Comparison of ENCODE assay signal across 8 mouse cellular contexts in the genomic region with DNA sequence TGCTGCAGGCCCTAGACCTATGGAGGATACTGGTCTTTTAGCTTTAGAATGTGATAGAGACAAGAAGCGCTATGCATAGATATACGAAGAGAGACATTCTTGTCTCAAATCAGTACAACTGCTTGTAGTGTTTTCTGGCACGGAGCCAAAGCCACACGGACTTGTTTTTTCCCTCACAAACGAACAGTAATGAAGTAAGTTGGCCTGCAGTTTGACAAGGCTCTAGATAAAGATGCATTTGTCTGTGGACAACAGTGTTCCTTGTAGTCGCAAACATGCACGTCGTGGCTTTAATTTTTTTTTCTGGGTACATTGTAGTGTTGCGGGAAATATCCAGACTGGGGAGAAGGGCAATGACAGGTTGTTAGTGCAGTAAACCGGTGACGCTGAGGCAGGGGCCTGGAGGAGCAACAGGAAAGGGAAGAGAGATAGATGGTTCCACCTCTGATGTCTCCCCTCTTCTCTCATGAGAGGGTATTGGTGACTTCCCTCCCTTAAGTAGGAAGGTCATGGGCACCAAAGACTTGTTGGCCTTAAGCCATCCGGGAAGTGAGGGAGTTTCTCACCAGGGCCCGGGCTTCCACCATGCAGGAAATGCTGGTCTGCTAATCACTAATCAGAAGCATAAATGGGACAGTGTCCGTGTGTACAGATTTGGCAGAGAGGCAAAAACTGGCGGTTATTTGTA.
DNase-seq lines count a peak whose midpoint lies in the region; ATAC-seq lines count a peak whose summit lies in the region.

No protein-coding gene starts in this region.

- no peak overlapping the region for H3K9ac ChIP-seq in hindbrain, embryonic 14.5 days
- H3K9ac ChIP-seq in hindbrain, embryonic 13.5 days: no peak overlapping the region
- no peak overlapping the region for H3K9ac ChIP-seq in kidney, embryonic 14.5 days (ENCODE audit: low read depth, low read length)

- H3K4me3 ChIP-seq in hindbrain, embryonic 14.5 days (replicated peaks; ENCODE audit: low read length): no peak overlapping the region
- no peak overlapping the region for H3K4me3 ChIP-seq in hindbrain, embryonic 13.5 days
- H3K4me3 ChIP-seq in kidney, embryonic 14.5 days (ENCODE audit: low read length): no peak overlapping the region

- WGBS in hindbrain, embryonic 14.5 days: 62% methylated on average over 15 of the region's 15 CpGs
- 73% methylated on average over 15 of the region's 15 CpGs for WGBS in hindbrain, embryonic 13.5 days
- WGBS in kidney, embryonic 14.5 days: 58% methylated on average over 15 of the region's 15 CpGs

- peaks cover 7% of the 10 kb centered on the region; the same call in 1 of the 2 replicates for H3K9me3 ChIP-seq in hindbrain, embryonic 14.5 days (ENCODE audit: control insufficient read depth, low read length)
- H3K9me3 ChIP-seq in hindbrain, embryonic 13.5 days: 0 out of 2 replicates have a peak, but pooled peaks cover 7% of the 10 kb centered on the region
- H3K9me3 ChIP-seq in kidney, embryonic 14.5 days (ENCODE audit: control insufficient read depth, low read length): 0 out of 2 replicates have a peak, but pooled peaks cover 5% of the 10 kb centered on the region

- H3K36me3 ChIP-seq in hindbrain, embryonic 14.5 days (replicated peaks; ENCODE audit: control insufficient read depth, insufficient read depth): no peaks in the 10 kb centered on the region
- peaks cover 10% of the 10 kb centered on the region for H3K36me3 ChIP-seq in hindbrain, embryonic 13.5 days
- H3K36me3 ChIP-seq in kidney, embryonic 14.5 days (ENCODE audit: control insufficient read depth, insufficient read depth, low read length): 0 out of 2 replicates have a peak, but pooled peaks cover 2% of the 10 kb centered on the region

- H3K4me2 ChIP-seq in hindbrain, embryonic 14.5 days (replicated peaks): no peak overlapping the region
- H3K4me2 ChIP-seq in hindbrain, embryonic 13.5 days: no peak overlapping the region
- no peak overlapping the region for H3K4me2 ChIP-seq in kidney, embryonic 14.5 days (replicated peaks; ENCODE audit: low read depth, low read length)

- no peaks in the 10 kb centered on the region for H3K27me3 ChIP-seq in hindbrain, embryonic 14.5 days (ENCODE audit: control insufficient read depth, insufficient read depth, low read length)
- H3K27me3 ChIP-seq in hindbrain, embryonic 13.5 days: no peaks in the 10 kb centered on the region
- no peaks in the 10 kb centered on the region for H3K27me3 ChIP-seq in kidney, embryonic 14.5 days (ENCODE audit: control insufficient read depth, insufficient read depth, low read length)

- ATAC-seq in hindbrain, embryonic 14.5 days (ENCODE audit: low FRiP score): no peak
- no peak for ATAC-seq in hindbrain, embryonic 13.5 days (ENCODE audit: low FRiP score)
- ATAC-seq in kidney, embryonic 14.5 days (ENCODE audit: low FRiP score, low TSS enrichment): 0 out of 2 replicates have a peak, but pooled peaks have one; percentile 28

- no peak overlapping the region for H3K27ac ChIP-seq in hindbrain, embryonic 14.5 days
- no peak overlapping the region for H3K27ac ChIP-seq in hindbrain, embryonic 13.5 days
- no peak overlapping the region for H3K27ac ChIP-seq in kidney, embryonic 14.5 days (ENCODE audit: low read depth, low read length)

- peak; percentile 62 for DNase-seq in hindbrain, embryonic 14.5 days (ENCODE audit: low spot score)
- DNase-seq in CD4-positive, CD25-positive, alpha-beta regulatory T cell, adult 2 months (ENCODE audit: low read depth, low spot score): peak; percentile 64
- peak; percentile 14 for DNase-seq in brain, embryonic 18.5 days (ENCODE audit: low read depth, low spot score)
- DNase-seq in naive thymus-derived CD4-positive, alpha-beta T cell, adult 2 months (ENCODE audit: low read depth): peak; percentile 67
- no peak for DNase-seq in urinary bladder, postnatal 25 days (ENCODE audit: low spot score)
- no peak for DNase-seq in Muller cell, postnatal 12 days (ENCODE audit: inconsistent ontology term)

- peaks cover 13% of the 10 kb centered on the region; the same call in 1 of the 2 replicates for H3K4me1 ChIP-seq in hindbrain, embryonic 14.5 days (replicated peaks; ENCODE audit: control insufficient read depth, insufficient read depth, low read length)
- H3K4me1 ChIP-seq in hindbrain, embryonic 13.5 days (replicated peaks): peaks cover 29% of the 10 kb centered on the region; the same call in 1 of the 2 replicates
- no peaks in the 10 kb centered on the region; the same call in 1 of the 2 replicates for H3K4me1 ChIP-seq in kidney, embryonic 14.5 days (ENCODE audit: control insufficient read depth, insufficient read depth, low read length)

Comparison
In these comparisons a context has a peak if more than half of its experiments do, and no peak if none do; other contexts are left out.
1. DNase-seq: peak in hindbrain, embryonic 14.5 days (single experiment), CD4-positive, CD25-positive, alpha-beta regulatory T cell, adult 2 months (single experiment), brain, embryonic 18.5 days (single experiment) and naive thymus-derived CD4-positive, alpha-beta T cell, adult 2 months (single experiment); none in urinary bladder, postnatal 25 days (single experiment) and Muller cell, postnatal 12 days (single experiment).